In the genomic region with DNA sequence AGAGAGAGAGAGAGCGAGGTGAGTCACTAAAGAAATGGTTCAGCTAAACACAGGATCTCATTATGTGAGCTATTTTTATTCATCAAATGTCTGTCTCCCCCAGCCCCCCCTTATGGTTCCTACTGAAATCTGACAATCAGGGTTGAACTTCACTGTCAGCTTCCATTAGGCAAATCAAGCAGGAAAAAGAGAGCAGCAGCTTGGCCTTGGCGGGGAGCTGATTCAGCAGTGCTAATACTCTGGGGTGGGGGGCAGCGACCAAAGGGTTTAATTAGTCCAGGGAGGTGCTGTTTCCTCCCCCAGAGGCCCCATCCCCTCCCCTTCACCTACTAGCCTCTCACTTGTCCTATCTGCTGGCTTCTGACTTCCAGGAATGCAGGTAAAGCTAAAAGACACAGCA, we compare ENCODE assay signal across 26 mouse cellular contexts.
DNase-seq lines count a peak whose midpoint lies in the region; ATAC-seq and TF ChIP-seq lines count a peak whose summit lies in the region.
"Had no signal": no experiment of that assay in that cellular context is flagged by ENCODE, and none has a peak within 500 bp of the region (broad histone marks: within the 10 kb centered on the region; RNA-seq: fewer than 3 reads in every experiment).

No protein-coding gene starts in this region.

- no peak overlapping the region for H3K4me2 ChIP-seq in hindbrain, postnatal 0 days (ENCODE audit: low read depth, low read length)
- H3K4me2 ChIP-seq in forebrain, embryonic 16.5 days (ENCODE audit: low read length), result no peak overlapping the region
- H3K4me2 ChIP-seq: embryonic facial prominence, embryonic 13.5 days; heart, embryonic 13.5 days; hindbrain, embryonic 13.5 days; liver, embryonic 15.5 days; lung, embryonic 15.5 days; neural tube, embryonic 12.5 days had no signal

- H3K9ac ChIP-seq in hindbrain, postnatal 0 days (replicated peaks; ENCODE audit: low read length), result no peak overlapping the region
- no peak overlapping the region for H3K9ac ChIP-seq in forebrain, embryonic 16.5 days (replicated peaks; ENCODE audit: low read depth, low read length)
- H3K9ac ChIP-seq: embryonic facial prominence, embryonic 13.5 days; heart, embryonic 13.5 days; hindbrain, embryonic 13.5 days; liver, embryonic 15.5 days; lung, embryonic 15.5 days; neural tube, embryonic 12.5 days had no signal

- no peak overlapping the region for H3K4me3 ChIP-seq in hindbrain, postnatal 0 days (ENCODE audit: low read length)
- no peak overlapping the region for H3K4me3 ChIP-seq in hindbrain, embryonic 10.5 days
- H3K4me3 ChIP-seq in forebrain, embryonic 16.5 days (replicated peaks; ENCODE audit: low read length), result no peak overlapping the region
- H3K4me3 ChIP-seq: embryonic facial prominence, embryonic 13.5 days; heart, embryonic 13.5 days; hindbrain, embryonic 13.5 days; left cerebral cortex, adult 2 months; limb, embryonic 10.5 days; liver, embryonic 15.5 days; lung, embryonic 15.5 days; megakaryocyte, embryonic 14.5 days; neural tube, embryonic 12.5 days had no signal

- no peaks in the 10 kb centered on the region for H3K9me3 ChIP-seq in hindbrain, postnatal 0 days (ENCODE audit: low read length)
- no peaks in the 10 kb centered on the region for H3K9me3 ChIP-seq in hindbrain, embryonic 10.5 days
- no peaks in the 10 kb centered on the region for H3K9me3 ChIP-seq in forebrain, embryonic 16.5 days (ENCODE audit: control insufficient read depth, low read length)
- H3K9me3 ChIP-seq: embryonic facial prominence, embryonic 13.5 days; heart, embryonic 13.5 days; hindbrain, embryonic 13.5 days; limb, embryonic 10.5 days; liver, embryonic 15.5 days; lung, embryonic 15.5 days; neural tube, embryonic 12.5 days had no signal

- peak overlapping the region; percentile 27; the same call in 1 of the 2 replicates for H3K27ac ChIP-seq in hindbrain, postnatal 0 days
- H3K27ac ChIP-seq in hindbrain, embryonic 10.5 days, result no peak overlapping the region
- H3K27ac ChIP-seq in forebrain, embryonic 16.5 days (ENCODE audit: low read length), result 0 out of 2 replicates have a peak overlapping the region, but pooled peaks have one; percentile 4
- H3K27ac ChIP-seq: embryonic facial prominence, embryonic 13.5 days; heart, embryonic 13.5 days; hindbrain, embryonic 13.5 days; kidney, postnatal 0 days; left cerebral cortex, adult 2 months; limb, embryonic 10.5 days; liver, embryonic 15.5 days; lung, embryonic 15.5 days; neural tube, embryonic 12.5 days had no signal

- no peaks in the 10 kb centered on the region for H3K36me3 ChIP-seq in hindbrain, postnatal 0 days (ENCODE audit: insufficient read depth, low read length)
- H3K36me3 ChIP-seq in hindbrain, embryonic 10.5 days, result no peaks in the 10 kb centered on the region
- H3K36me3 ChIP-seq in forebrain, embryonic 16.5 days (ENCODE audit: control insufficient read depth, insufficient read depth), result no peaks in the 10 kb centered on the region
- H3K36me3 ChIP-seq: embryonic facial prominence, embryonic 13.5 days; heart, embryonic 13.5 days; hindbrain, embryonic 13.5 days; limb, embryonic 10.5 days; liver, embryonic 15.5 days; lung, embryonic 15.5 days; neural tube, embryonic 12.5 days had no signal

- H3K4me1 ChIP-seq in hindbrain, postnatal 0 days (ENCODE audit: insufficient read depth, low read length), result no peaks in the 10 kb centered on the region
- 0 out of 2 replicates have a peak, but pooled peaks cover 9% of the 10 kb centered on the region for H3K4me1 ChIP-seq in hindbrain, embryonic 10.5 days (replicated peaks)
- H3K4me1 ChIP-seq in forebrain, embryonic 16.5 days (replicated peaks; ENCODE audit: control insufficient read depth, insufficient read depth, low read length), result peaks cover 13% of the 10 kb centered on the region
- H3K4me1 ChIP-seq: embryonic facial prominence, embryonic 13.5 days; heart, embryonic 13.5 days; limb, embryonic 10.5 days; liver, embryonic 15.5 days; lung, embryonic 15.5 days; megakaryocyte, embryonic 14.5 days; neural tube, embryonic 12.5 days had no signal

- 55% methylated on average over 3 of the region's 3 CpGs for WGBS in hindbrain, postnatal 0 days
- WGBS in hindbrain, embryonic 10.5 days, result 72% methylated on average over 3 of the region's 3 CpGs
- 22% methylated on average over 3 of the region's 3 CpGs for WGBS in forebrain, embryonic 16.5 days

- peak; percentile 72 to 75 for DNase-seq in cerebellum, postnatal 10 days
- no peak for DNase-seq in cerebellum, adult 18-20 months
- peak; percentile 45 for DNase-seq in hindbrain, postnatal 0 days (ENCODE audit: low spot score)
- no peak for DNase-seq in hindbrain, embryonic 10.5 days (ENCODE audit: low spot score)
- peak; percentile 83 for DNase-seq in Muller cell, postnatal 12 days (ENCODE audit: inconsistent ontology term)
- no peak for DNase-seq in thymus, postnatal 10 days (ENCODE audit: low spot score in 2 of 2)
- DNase-seq in spleen, postnatal 14 days (ENCODE audit: low spot score in 2 of 2), result no peak
- DNase-seq: cerebellum, postnatal 25 days; gastrocnemius, postnatal 10 days; kidney, adult 2 months; liver; lung, postnatal 36 days; thymus, adult 2 months had no signal

- no peaks in the 10 kb centered on the region for H3K27me3 ChIP-seq in hindbrain, postnatal 0 days (ENCODE audit: insufficient read depth, low read length)
- no peaks in the 10 kb centered on the region for H3K27me3 ChIP-seq in hindbrain, embryonic 10.5 days (ENCODE audit: insufficient read depth, poor library complexity, severe bottlenecking)
- no peaks in the 10 kb centered on the region for H3K27me3 ChIP-seq in forebrain, embryonic 16.5 days (replicated peaks; ENCODE audit: control insufficient read depth, insufficient read depth, low read length)
- H3K27me3 ChIP-seq: embryonic facial prominence, embryonic 13.5 days; heart, embryonic 13.5 days; hindbrain, embryonic 13.5 days; liver, embryonic 15.5 days; lung, embryonic 15.5 days; megakaryocyte, embryonic 14.5 days; neural tube, embryonic 12.5 days; Patski had no signal

- TF ChIP-seq CTCF in hindbrain, postnatal 0 days (IDR thresholded peaks at IDR 0.05; ENCODE audit: low read depth), result no peak

- no peak for ATAC-seq in hindbrain, postnatal 0 days
- peak; percentile 22; the same call in 1 of the 2 replicates for ATAC-seq in forebrain, embryonic 16.5 days
- ATAC-seq: CD4-positive, CD25-positive, alpha-beta regulatory T cell, adult 4 months; Patski had no signal

Comparison
In these comparisons a context has a peak if more than half of its experiments do, and no peak if none do; other contexts are left out.
1. DNase-seq: peak in cerebellum, postnatal 10 days (2 of 2), hindbrain, postnatal 0 days (single experiment) and Muller cell, postnatal 12 days (single experiment); none in cerebellum, adult 18-20 months (0 of 2), hindbrain, embryonic 10.5 days (single experiment), thymus, postnatal 10 days (0 of 2) and spleen, postnatal 14 days (0 of 2).